Mouse (Mus musculus): ENCODE results near the gene Syt8.

- TF ChIP-seq CEBPB (IDR thresholded peaks at IDR 0.05; ENCODE audit: low read depth) (no peak), CTCF (IDR thresholded peaks at IDR 0.05; ENCODE audit: control insufficient read depth, insufficient read depth, insufficient read length) (no peak)
These were observed 35.6 kb downstream of the Syt8 start for GRCm38 (mm10) chr7:142470171-142470691.

Data from C2C12 (cell line).